Mouse (Mus musculus) ES-E14 (cell line): ENCODE results near the gene Slc35b2.

Source experiments
- CHD2 ChIP-seq: IDR thresholded peaks from 2 replicates; pipeline ENCODE4 v1.6.1; 2014; ENCODE audit warnings: mild to moderate bottlenecking, low read depth, low read length, inconsistent platforms
- ZNF384 ChIP-seq: IDR thresholded peaks from 2 replicates; pipeline ENCODE4 v1.6.1; 2012; ENCODE audit warnings: low read depth, low read length, inconsistent platforms

DNA sequence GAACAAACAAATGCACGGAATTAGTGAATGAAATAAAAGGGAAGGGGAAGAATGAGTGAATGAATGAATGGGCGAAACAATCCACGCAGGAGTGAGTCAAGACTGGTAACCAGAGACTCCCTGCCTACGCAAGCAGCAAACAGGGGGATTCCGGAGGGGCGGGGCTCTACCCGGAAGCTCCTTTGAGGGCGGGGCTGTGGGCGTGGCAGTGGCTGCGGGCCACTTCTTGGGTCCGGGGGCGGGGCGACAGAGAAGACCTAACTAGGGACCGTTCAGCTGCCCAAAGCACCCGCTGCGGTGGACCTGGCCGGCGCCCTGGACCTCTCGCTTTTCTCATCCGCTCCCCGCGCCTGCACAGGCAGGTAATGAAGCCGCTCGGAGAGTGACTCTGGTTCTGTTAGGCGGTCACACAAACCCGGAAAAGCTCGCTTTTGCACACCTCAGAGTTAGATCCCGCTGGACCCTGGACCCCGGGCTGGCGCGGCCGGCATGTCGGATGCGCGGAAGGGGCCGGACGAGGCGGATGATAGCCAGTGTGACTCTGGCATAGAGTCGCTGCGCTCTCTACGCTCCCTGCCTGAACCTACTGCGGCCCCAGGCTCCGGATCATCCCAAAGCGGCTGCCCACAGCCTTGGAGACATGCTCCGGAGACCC is 8.1 kb upstream of the Slc35b2 start, which contains the start of gene Nfkbie:
- TF ChIP-seq ZNF384 (no peak), CHD2 (no peak)
